Mouse (Mus musculus) heart, embryonic 11.5 days (tissue): ENCODE results near the gene 4833427G06Rik. TPM values are rescaled to one million over a fixed set of nuclear protein-coding genes. Genes with fewer than 3 reads are reported as not detected.

ENCODE experiments used
- ATAC-seq: fragments of 200-750 bp; cut with Nextera tagmentation; replicated peaks from 2 replicates; pipeline ENCODE4 v1.8.0; 2017; ENCODE audit warnings: moderate library complexity; ENCODE audit not compliant: insufficient number of reproducible peaks, low FRiP score, low TSS enrichment
- H3K27ac ChIP-seq: fragments of 300-500 bp; sonication (generic); 2 replicates; pipeline ENCODE4 v1.5.1; 2014; ENCODE audit warnings: mild to moderate bottlenecking, low read depth, low read length
- H3K27me3 ChIP-seq: fragments of 300-500 bp; sonication (generic); 2 replicates; pipeline ENCODE4 v1.6.1; 2014; ENCODE audit warnings: mild to moderate bottlenecking, low read length, mixed read lengths; ENCODE audit not compliant: control insufficient read depth, insufficient read depth
- H3K36me3 ChIP-seq: fragments of 300-500 bp; sonication (generic); 2 replicates; pipeline ENCODE4 v1.6.1; 2014; ENCODE audit warnings: mild to moderate bottlenecking, low read length, moderate library complexity, mixed read lengths; ENCODE audit not compliant: control insufficient read depth, insufficient read depth
- H3K4me1 ChIP-seq: fragments of 300-500 bp; sonication (generic); 2 replicates; pipeline ENCODE4 v1.6.1; 2014; ENCODE audit warnings: low read length; ENCODE audit not compliant: control insufficient read depth, insufficient read depth
- H3K4me2 ChIP-seq: fragments of 300-500 bp; sonication (generic); 2 replicates; pipeline ENCODE4 v1.6.1; 2014; ENCODE audit warnings: mild to moderate bottlenecking, moderate library complexity
- H3K4me3 ChIP-seq: fragments of 300-500 bp; sonication (generic); 2 replicates; pipeline ENCODE4 v1.5.1; 2014; ENCODE audit warnings: low read depth, low read length
- H3K9ac ChIP-seq: fragments of 300-500 bp; sonication (generic); 2 replicates; pipeline ENCODE4 v1.6.1; 2014; ENCODE audit warnings: mild to moderate bottlenecking, low read depth, low read length, moderate library complexity
- H3K9me3 ChIP-seq: fragments of 300-500 bp; sonication (generic); replicated peaks from 2 replicates; pipeline ENCODE4 v1.6.1; 2016; ENCODE audit warnings: low read length; ENCODE audit not compliant: control insufficient read depth
- WGBS: fragments of 180-500 bp; shearing (Covaris S2); extraction: QIAGEN DNeasy Blood & Tissue Kit; methylation state at CpG from one replicate; pipeline ENCODE4 v1.1.7; 2014; ENCODE audit not compliant: insufficient replicate concordance; 5-methylcytosine and 5-hydroxymethylcytosine counted together
- polyA plus RNA-seq: library from polyadenylated mRNA; unstranded; fragments of >200 nt; fragmentation: Nextera tagmentation; extraction: Ambion mirVana; gene quantifications from 2 replicates; pipeline ENCODE4 v1.2.1, GENCODE M21; 2014

Gene 4833427G06Rik
- polyA plus RNA-seq, 1 experiment from 2014 or later, result not detected

DNA sequence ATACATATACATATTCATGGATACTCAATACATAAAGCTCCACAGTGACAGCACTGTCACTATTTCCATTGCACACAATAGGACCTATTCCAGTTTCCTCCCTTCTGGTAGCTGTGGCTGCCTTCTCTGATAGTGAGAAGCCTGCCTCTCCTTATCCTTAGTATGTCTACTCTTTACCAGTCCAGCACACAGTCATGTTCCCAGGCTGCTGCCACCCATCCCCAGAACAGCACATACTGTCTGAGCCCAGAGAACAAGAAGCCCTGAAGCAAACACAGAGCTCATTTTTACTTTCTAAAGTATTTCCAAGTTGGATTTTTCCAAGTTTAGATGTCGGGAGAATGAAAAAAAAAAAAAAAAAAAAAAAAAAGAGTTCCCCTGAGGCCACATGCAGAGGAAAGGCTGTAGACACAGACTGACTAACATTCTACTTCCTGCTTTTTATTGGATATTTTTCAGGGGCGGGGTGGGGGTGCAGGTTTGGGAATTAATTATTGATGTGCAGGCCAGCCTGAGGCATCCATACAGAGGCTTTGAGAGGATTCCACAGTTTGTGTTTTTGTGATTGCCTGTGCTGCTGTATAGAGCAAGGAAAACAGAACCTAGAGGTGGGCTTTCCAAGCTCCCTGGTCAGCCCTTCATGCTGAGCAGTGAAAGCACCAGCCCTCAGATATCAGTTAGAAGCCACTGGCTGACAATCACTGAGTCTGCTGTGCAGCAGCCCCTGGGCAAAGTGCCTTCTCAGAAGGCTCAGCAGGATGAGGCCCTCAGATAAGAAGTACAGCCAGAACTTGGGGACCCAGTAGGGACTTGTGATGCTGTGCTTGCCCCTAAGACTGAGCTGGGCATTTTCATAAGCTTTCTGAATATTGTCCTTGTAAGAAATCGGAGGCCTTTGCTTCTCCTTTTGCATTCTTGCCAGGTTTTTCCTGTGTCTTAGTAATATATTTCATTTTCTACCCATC is 45.2 kb downstream of the 4833427G06Rik start:
- ATAC-seq, result no peak
- H3K36me3 ChIP-seq, result no peaks in the 10 kb centered on the region
- H3K9ac ChIP-seq, result no peak overlapping the region
- no peak overlapping the region for H3K27ac ChIP-seq
- no peak overlapping the region for H3K4me3 ChIP-seq
- no peak overlapping the region for H3K4me2 ChIP-seq
- H3K4me1 ChIP-seq, result 0 out of 2 replicates have a peak, but pooled peaks cover 4% of the 10 kb centered on the region
- H3K27me3 ChIP-seq, result no peaks in the 10 kb centered on the region
- H3K9me3 ChIP-seq, result no peaks in the 10 kb centered on the region
- WGBS, result 67% methylated on average over 3 of the region's 3 CpGs

DNA sequence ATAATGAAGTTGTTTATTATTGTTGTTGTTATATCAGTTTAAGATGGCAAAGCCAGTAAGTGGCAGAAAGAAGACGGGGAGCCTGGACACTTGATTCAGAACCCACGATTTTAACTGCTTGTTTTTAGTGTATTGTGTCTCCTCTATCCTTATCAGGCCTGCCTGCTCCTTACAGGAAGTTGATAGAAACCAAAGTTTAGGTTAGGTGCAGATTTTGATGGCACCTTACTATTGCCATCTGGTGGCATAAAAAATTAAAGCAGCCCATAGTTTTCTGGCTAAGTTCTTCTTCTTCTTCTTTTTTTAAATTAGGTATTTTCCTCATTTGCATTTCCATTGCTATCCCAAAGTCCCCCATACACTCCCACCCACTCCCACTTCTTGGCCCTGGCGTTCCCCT is 49.7 kb downstream of the 4833427G06Rik start:
- no peaks in the 10 kb centered on the region for H3K9me3 ChIP-seq
- no peaks in the 10 kb centered on the region for H3K36me3 ChIP-seq
- H3K4me1 ChIP-seq, result 0 out of 2 replicates have a peak, but pooled peaks cover 4% of the 10 kb centered on the region
- H3K27me3 ChIP-seq, result no peaks in the 10 kb centered on the region
- WGBS, result 38% methylated on average over 3 of the region's 3 CpGs
- no peak overlapping the region for H3K27ac ChIP-seq
- no peak overlapping the region for H3K4me2 ChIP-seq
- ATAC-seq, result no peak
- H3K9ac ChIP-seq, result no peak overlapping the region
- H3K4me3 ChIP-seq, result no peak overlapping the region

- Histone ChIP-seq H3K27ac (no peak overlapping the region), H3K9me3 (no peaks in the 10 kb centered on the region), H3K9ac (no peak overlapping the region), H3K4me3 (no peak overlapping the region), H3K27me3 (no peaks in the 10 kb centered on the region), H3K4me2 (no peak overlapping the region), H3K36me3 (no peaks in the 10 kb centered on the region), H3K4me1 (no peaks in the 10 kb centered on the region)
- no peak for ATAC-seq
- WGBS, result 69% methylated on average over 6 of the region's 6 CpGs
Observed at GRCm38 (mm10) chr9:51042136-51042535, 59.7 kb downstream of the 4833427G06Rik start.

- H3K27me3 ChIP-seq, result no peaks in the 10 kb centered on the region
- H3K4me1 ChIP-seq, result no peaks in the 10 kb centered on the region
- no peaks in the 10 kb centered on the region for H3K36me3 ChIP-seq
- H3K27ac ChIP-seq, result no peak overlapping the region
- H3K4me3 ChIP-seq, result no peak overlapping the region
- no peak overlapping the region for H3K9ac ChIP-seq
- ATAC-seq, result no peak
- 89% methylated on average over 7 of the region's 7 CpGs for WGBS
- H3K9me3 ChIP-seq, result no peaks in the 10 kb centered on the region
- H3K4me2 ChIP-seq, result no peak overlapping the region
Observed at GRCm38 (mm10) chr9:51041491-51041980, 60.3 kb downstream of the 4833427G06Rik start.

DNA sequence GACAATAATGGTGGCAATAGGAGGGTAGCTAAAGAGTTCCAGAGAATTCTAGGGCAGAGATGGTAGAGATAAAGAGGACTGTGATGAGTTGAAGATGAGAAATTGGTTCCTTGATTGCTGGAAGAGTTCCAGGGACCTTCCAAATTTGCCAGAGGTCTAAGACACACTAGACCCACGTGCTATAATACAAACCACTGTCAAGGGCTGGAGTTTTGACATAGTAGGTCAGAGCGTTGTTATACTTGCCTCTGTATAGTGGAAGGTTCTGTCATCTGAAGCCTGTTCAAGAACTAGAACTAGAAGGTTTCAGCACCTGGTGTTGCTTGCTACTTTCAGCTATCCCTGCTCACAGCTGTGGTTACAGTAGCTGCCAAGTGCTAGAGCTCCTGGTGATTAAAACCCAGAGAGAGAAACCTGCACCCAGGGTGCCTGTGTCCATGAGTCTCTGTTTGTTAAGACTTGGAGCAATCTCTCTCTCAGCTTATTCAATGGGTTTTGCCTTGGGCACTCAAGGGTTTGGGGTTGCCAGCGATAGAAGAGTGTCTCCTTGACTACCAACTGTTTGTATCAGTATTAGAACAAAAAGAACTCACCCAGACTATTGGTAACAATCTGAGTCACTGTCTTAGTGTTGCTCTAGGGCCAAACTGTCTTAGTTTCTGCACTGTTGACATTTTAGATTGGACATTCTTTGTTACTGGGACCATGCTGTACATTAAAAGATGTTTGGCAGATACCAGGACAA is 68.9 kb downstream of the 4833427G06Rik start:
- H3K27me3 ChIP-seq, result no peaks in the 10 kb centered on the region
- H3K36me3 ChIP-seq, result no peaks in the 10 kb centered on the region
- no peak overlapping the region for H3K4me3 ChIP-seq
- no peaks in the 10 kb centered on the region for H3K4me1 ChIP-seq
- ATAC-seq, result no peak
- WGBS, result 69% methylated on average over 3 of the region's 3 CpGs
- no peak overlapping the region for H3K27ac ChIP-seq
- H3K9me3 ChIP-seq, result no peaks in the 10 kb centered on the region
- no peak overlapping the region for H3K9ac ChIP-seq
- no peak overlapping the region for H3K4me2 ChIP-seq

DNA sequence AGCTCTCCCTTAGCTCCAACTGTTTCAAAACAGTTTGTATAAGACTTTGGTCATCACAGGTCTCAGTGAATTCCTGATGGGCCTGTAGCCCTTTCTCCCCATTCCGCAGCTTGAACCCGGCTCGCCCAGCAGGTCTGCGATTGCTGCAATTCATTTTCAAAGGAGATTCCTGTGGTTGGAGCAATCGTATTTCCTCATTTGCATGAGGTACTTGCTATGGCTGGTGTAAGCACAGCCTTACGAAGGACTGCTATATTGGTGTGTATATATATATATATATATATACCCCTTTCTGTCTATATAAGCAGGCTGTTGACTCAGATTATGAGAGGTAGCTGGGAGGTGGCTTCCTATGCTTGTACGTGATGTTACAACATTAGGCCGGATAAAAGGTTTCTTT is 69.6 kb downstream of the 4833427G06Rik start:
- H3K4me2 ChIP-seq, result no peak overlapping the region
- H3K4me1 ChIP-seq, result no peaks in the 10 kb centered on the region
- no peak overlapping the region for H3K4me3 ChIP-seq
- H3K27me3 ChIP-seq, result no peaks in the 10 kb centered on the region
- ATAC-seq, result no peak
- H3K9me3 ChIP-seq, result no peaks in the 10 kb centered on the region
- WGBS, result 70% methylated on average over 8 of the region's 8 CpGs
- no peak overlapping the region for H3K27ac ChIP-seq
- no peak overlapping the region for H3K9ac ChIP-seq
- no peaks in the 10 kb centered on the region for H3K36me3 ChIP-seq

- WGBS, result 44% methylated on average over 6 of the region's 6 CpGs
- ATAC-seq, result no peak
- H3K4me1 ChIP-seq, result no peaks in the 10 kb centered on the region
- H3K27ac ChIP-seq, result no peak overlapping the region
- H3K27me3 ChIP-seq, result no peaks in the 10 kb centered on the region
- no peak overlapping the region for H3K4me2 ChIP-seq
- H3K9ac ChIP-seq, result no peak overlapping the region
- H3K4me3 ChIP-seq, result no peak overlapping the region
- no peaks in the 10 kb centered on the region for H3K9me3 ChIP-seq
- no peaks in the 10 kb centered on the region for H3K36me3 ChIP-seq
Observed at GRCm38 (mm10) chr9:51031603-51032002, 70.3 kb downstream of the 4833427G06Rik start.
